Mouse (Mus musculus): Measurements from ENCODE around the gene Fzd4. TPM values are rescaled to one million over a fixed set of nuclear protein-coding genes. Genes with fewer than 3 reads are reported as not detected.

The Fzd4 gene
- total RNA-seq, 2 experiments from 2014 or later: 4.8 to 5.0 TPM

Other genes with a start within 250 kb of the Fzd4 start
- 29.9 and 31.6 TPM in 2 replicates for gene Tmem135, start 133 bp upstream of the Fzd4 start, total RNA-seq (2015)
- 18.7 and 26.5 TPM in 2 replicates for gene Tmem135, start 133 bp upstream of the Fzd4 start, total RNA-seq (2017)
- not detected in 2 replicates for gene Prss23, start 122.8 kb downstream of the Fzd4 start, total RNA-seq (2015)
- gene Prss23, start 122.8 kb downstream of the Fzd4 start, total RNA-seq (2017): 0.26 TPM in 1 of 2 replicates, not detected in the other
- not detected in 2 replicates for gene Me3, start 228.0 kb downstream of the Fzd4 start, total RNA-seq (2015)
- not detected in 2 replicates for gene Me3, start 228.0 kb downstream of the Fzd4 start, total RNA-seq (2017)